Mouse (Mus musculus) frontal cortex, adult 2 months (tissue): ENCODE data around the gene Coro2b. TPM values are rescaled to one million over a fixed set of nuclear protein-coding genes. Genes with fewer than 3 reads are reported as not detected.
A peak's percentile ranks its signal among the peaks of the same experiment; 100 is the strongest.

Experiments used
- DNase-seq, 2 experiments: peaks; one replicate each; pipeline ENCODE4 v3.0.0; 2022; ENCODE audit warnings: low spot score in 1 of 2; ENCODE audit errors: extremely low spot score in 1 of 2
- polyA plus RNA-seq: library from polyadenylated mRNA; depleted of rRNA; stranded (reverse); fragments of >200 nt; gene quantifications from 2 replicates; pipeline ENCODE4 v1.2.3, GENCODE M21; 2012

The Coro2b gene
- polyA plus RNA-seq, 1 experiment: 97.7 TPM

GRCm38 (mm10) chr9:62518572-62518971, 18.3 kb downstream of the Coro2b start:
- DNase-seq: no peak

DNA sequence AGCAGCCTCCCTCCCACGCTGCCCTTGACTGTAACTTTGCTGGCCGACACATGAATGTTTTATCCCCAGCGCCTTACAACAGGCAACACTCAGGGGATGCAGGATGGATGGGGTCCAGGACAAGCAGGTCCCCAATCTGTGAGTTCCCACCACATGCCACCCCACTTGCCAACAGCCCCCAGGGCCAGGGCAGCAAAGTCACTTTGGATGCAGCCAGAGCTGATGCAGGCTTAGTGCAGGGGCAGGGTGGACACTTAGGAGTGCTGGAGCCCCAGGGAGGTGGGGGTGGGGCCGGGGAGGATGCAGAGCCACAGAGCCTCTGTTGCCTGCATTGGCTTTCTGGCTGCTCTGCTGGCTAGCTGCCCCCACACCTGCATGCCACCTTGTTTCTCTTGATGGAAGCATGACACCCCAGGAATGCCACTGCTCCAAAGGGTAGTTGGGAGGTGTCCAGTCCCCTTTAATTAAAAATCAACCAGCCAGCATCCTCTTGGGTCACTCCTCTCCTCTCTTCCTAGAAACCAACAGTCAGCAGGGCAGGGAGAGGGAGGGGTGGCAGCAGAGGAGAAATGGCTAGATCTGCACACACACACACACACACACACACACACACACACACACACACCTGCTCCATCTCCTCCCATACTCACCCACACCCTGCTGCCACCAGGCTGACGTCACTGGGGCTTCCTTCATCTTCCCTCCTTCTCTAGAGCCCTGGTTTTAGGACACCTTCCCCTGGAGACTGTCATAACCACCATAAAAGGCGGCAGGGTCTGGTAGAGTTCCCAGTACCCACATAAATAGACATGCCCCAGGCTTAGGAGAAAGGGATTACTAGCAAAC, 19.5 kb downstream of the Coro2b start:
- DNase-seq: peak in 1 of 2 experiments; percentile 67

GRCm38 (mm10) chr9:62515138-62515537, 21.7 kb downstream of the Coro2b start:
- no peak for DNase-seq

DNA sequence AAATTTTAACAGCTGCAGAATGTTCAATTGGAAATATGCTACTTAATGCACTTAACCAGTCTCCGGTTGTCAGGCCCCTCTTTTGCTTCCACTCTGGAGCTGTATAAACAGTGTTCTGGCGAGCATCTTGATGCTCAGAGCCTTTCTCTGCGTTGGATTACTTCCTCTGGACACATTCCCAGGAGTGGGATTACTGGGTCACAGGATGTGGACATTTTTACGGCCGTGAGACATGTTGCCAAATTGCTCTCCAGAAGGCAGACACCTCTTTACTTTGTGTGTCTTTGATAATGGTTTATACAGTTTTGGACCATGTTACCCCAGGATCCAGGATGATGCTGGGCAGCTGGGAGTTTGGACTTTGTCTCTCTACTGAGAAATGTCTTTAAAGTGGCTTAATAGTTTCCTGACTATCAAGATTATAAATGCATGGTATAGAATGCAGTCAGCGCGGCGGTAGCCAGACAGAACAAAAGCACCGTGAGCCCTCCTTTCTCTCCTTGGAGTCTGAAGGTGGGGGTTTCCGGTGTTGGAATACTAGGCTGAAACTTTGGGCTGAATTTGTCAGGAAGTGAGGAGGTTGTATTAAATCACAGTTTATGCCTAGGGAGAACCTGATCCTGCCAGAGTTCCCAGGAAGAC, 23.2 kb downstream of the Coro2b start:
- DNase-seq: no peak

- DNase-seq: peak in 1 of 2 experiments; percentile 57
Observed at GRCm38 (mm10) chr9:62510530-62510936, 26.3 kb downstream of the Coro2b start.

DNA sequence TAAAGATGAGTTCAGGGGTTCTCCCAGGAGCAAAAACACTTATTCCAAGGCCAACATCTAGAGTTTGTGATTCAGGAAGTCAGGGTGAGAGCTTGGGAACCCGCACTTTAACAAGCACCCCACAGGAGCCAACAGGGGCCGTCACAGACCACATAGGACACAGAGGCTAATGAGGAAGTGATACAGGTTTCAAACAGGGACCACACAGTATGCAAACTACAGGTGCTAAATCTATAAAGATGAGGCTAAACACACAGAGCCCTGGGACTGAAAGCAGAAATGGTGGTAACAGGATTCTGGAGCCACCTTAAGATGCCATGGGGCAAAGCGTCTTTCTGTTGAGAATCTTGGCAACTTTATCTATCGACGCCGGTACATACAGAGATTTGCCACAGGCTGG, 27.2 kb downstream of the Coro2b start:
- no peak for DNase-seq

- DNase-seq: peak in 1 of 2 experiments; percentile 47
Observed at GRCm38 (mm10) chr9:62508740-62509524, 27.9 kb downstream of the Coro2b start.

- no peak for DNase-seq
Observed at GRCm38 (mm10) chr9:62506467-62507067, 30.3 kb downstream of the Coro2b start.

- DNase-seq: peak in 1 of 2 experiments; percentile 45
Observed at GRCm38 (mm10) chr9:62504129-62504528, 32.7 kb downstream of the Coro2b start.

GRCm38 (mm10) chr9:62502361-62502760, 34.5 kb downstream of the Coro2b start:
- DNase-seq: no peak

DNA sequence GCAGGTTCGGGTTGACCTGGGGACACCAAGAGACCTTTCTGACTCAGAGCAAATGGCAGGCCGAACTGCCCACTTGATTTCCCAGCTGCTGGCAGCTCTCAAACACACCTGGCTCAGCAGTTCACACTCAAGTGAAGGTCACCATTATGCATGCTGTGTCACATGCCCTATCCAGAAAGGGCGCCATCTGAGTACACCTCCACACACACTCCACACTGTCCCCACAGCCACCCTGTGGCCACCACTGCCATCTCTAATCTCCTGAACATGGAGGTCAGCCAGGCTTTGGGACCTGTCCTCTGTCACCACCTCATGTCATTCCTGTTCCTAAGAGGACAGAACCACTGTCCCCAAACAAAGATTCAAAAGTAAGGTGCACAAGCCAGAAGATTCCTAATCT, 35.3 kb downstream of the Coro2b start:
- DNase-seq: no peak

- no peak for DNase-seq
Observed at GRCm38 (mm10) chr9:62500007-62500406, 36.8 kb downstream of the Coro2b start.

DNA sequence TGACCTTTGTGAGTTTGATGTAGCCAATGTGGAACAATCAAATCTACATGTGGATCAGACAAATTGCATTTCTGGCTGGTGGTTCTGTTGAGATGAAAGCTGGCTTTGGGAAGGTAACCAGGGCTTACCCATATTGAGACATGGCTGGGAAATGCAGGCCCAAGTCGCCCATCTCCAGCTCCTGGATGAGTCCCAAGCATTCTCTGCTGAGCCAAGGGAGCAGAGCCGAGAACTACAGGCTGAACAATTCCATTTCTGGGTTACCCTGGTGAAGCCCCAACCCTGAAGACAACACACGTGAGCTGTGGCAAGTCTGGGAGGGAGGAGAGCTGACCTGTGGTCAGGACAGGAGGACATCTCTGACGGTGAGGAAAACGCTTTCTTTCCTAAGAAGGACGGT, 37.9 kb downstream of the Coro2b start:
- DNase-seq: no peak

- DNase-seq: no peak
Observed at GRCm38 (mm10) chr9:62497135-62498092, 39.4 kb downstream of the Coro2b start.

DNA sequence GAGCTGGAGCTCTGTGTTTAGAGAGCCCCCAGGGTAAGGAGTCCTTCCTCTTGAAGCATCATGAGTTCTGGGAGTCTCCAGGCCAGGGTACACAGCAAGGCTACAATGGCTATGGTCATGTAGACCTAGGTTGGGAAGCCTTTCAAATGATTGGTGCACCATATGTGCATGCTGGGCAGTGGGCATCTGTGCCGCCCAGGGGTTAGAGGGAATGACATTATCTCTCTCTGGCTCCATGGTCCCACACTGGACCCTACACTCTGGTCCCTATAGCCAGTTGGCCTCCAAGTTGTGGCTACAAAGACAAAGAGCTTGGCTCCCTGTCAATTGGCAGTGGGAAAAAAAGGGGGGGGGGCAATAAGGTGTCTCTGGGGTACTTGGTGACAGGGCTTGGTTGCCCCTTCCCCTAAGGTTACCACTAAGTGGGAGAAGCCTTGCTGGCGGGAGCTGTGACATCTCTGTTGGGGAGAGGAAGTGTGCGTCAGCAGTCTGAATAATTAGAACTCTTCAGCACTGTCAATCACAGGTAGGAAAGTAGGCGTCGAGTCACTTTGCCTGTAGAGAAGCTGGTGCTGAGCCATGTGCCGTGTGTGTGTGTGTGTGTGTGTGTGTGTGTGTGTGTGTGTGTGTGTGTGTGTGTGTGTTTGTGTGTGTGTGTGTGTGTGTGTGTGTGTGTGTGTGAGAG, 44.4 kb downstream of the Coro2b start:
- DNase-seq: peak in 1 of 2 experiments; percentile 56

- DNase-seq: peak; percentile 71 to 81
Observed at GRCm38 (mm10) chr9:62491611-62492010, 45.2 kb downstream of the Coro2b start.

DNA sequence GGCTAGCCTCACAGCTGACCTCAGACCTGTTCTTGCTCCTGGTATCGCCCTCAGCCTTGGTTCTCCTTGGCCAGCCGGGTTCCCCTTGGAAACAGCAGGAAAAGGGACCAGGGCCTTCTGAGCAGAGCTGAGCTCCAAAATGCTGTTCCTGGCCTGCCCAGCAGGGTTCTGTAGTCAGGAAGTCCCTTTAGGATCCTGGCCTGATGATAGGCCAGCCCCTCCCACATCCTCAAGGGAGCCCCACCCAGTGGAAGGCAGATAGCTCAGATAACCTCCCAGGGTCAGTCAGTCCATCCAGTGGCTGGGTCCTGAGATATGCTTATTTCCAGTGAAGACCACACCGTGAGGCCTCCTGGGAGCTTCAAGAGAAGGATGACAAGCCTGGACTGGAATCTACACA, 45.7 kb downstream of the Coro2b start:
- DNase-seq: no peak

DNA sequence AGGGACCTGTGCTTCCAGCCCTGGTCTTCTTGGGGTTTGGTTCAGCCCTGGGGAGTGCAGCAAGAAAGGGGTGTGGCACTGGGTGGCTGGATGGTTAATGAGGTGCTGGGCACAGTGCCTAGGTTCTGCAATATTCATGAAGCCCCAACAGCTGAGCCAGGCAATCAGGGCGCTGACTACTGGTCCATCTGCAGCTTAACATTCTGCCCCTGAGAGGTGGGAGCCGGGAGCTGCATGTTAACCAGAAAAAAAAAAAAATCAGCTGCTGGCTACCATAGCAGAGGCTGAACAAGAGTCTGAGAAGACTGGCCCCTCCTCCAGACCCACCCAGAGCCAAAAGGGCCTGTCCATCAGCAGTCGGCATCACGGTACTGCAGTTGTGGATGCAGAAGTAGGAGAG, 52.7 kb downstream of the Coro2b start:
- DNase-seq: no peak

DNA sequence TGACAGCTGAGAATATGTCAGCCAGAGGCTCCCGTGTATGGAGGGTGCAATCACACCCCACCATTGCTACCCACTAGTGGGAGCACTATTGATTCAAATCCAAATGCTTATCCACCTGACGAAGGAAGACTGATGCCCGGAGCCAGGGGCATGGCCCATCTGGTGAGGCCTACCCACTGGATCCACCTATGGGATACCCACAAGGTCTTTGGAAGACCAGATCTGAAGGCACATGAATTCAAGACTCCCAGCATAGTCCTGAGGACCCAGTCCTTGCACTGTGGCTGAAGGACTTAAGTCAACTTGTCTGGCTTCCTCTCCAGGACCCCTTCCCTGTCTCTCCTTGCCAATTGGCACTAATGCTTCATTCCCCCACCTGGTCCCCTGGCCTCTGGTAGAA, 54.1 kb downstream of the Coro2b start:
- DNase-seq: no peak
